ENCODE assay signal across 8 mouse cellular contexts in genomic region chr1:74771845-74771930, GRCm38 (mm10). TPM values are rescaled to one million over a fixed set of nuclear protein-coding genes. Genes with fewer than 3 reads are reported as not detected.
A peak's percentile ranks its signal among the peaks of the same experiment; 100 is the strongest.
DNase-seq lines count a peak whose midpoint lies in the region; ATAC-seq and TF ChIP-seq lines count a peak whose summit lies in the region.
"Had no signal": no experiment of that assay in that cellular context is flagged by ENCODE, and none has a peak within 500 bp of the region (broad histone marks: within the 10 kb centered on the region; RNA-seq: fewer than 3 reads in every experiment).

Gene Wnt6, plus strand, starts transcription at chr1:74771892.

- WGBS in lung, postnatal 0 days: 10% methylated on average over 2 of the region's 8 CpGs
- WGBS in forebrain, embryonic 15.5 days: 3% methylated on average over 6 of the region's 8 CpGs
- WGBS in liver, embryonic 11.5 days: 0% methylated on average over 2 of the region's 8 CpGs
- no CpG with 5 or more reads among the region's 8 CpGs for WGBS in stomach, embryonic 16.5 days

- H3K36me3 ChIP-seq in lung, postnatal 0 days (ENCODE audit: insufficient read depth, low read length): no peaks in the 10 kb centered on the region
- H3K36me3 ChIP-seq in forebrain, embryonic 15.5 days: no peaks in the 10 kb centered on the region
- no peaks in the 10 kb centered on the region for H3K36me3 ChIP-seq in liver, embryonic 11.5 days (ENCODE audit: control insufficient read depth, insufficient read depth, low read length)
- no peaks in the 10 kb centered on the region for H3K36me3 ChIP-seq in stomach, embryonic 16.5 days (ENCODE audit: control insufficient read depth, insufficient read depth, low read length)

- ATAC-seq in lung, postnatal 0 days: no peak
- no peak for ATAC-seq in forebrain, embryonic 15.5 days (replicated peaks)
- no peak for ATAC-seq in liver, embryonic 11.5 days (replicated peaks; ENCODE audit: low FRiP score)
- ATAC-seq in stomach, embryonic 16.5 days (ENCODE audit: insufficient read depth, low FRiP score): no peak

- DNase-seq in lung, postnatal 0 days (ENCODE audit: low spot score): no peak
- no peak for DNase-seq in lung, postnatal 4 days
- no peak for DNase-seq in liver, embryonic 11.5 days (ENCODE audit: low spot score)
- no peak for DNase-seq in gastrocnemius, adult 8-10 months (ENCODE audit: low spot score in 2 of 2)
- DNase-seq in embryo, embryonic 10 days (ENCODE audit: low spot score): no peak

- H3K4me3 ChIP-seq in lung, postnatal 0 days (ENCODE audit: low read depth, low read length): peak within 1 kb of the TSS; percentile 38
- peak within 1 kb of the TSS; percentile 48 for H3K4me3 ChIP-seq in forebrain, embryonic 15.5 days
- H3K4me3 ChIP-seq in liver, embryonic 11.5 days (ENCODE audit: low read depth, low read length): peak within 1 kb of the TSS; percentile 43
- H3K4me3 ChIP-seq in stomach, embryonic 16.5 days (replicated peaks; ENCODE audit: low read length): peak within 1 kb of the TSS; percentile 52
- H3K4me3 ChIP-seq: megakaryocyte, embryonic 14.5 days had no signal

- H3K9me3 ChIP-seq in lung, postnatal 0 days (ENCODE audit: low read length): no peaks in the 10 kb centered on the region
- H3K9me3 ChIP-seq in forebrain, embryonic 15.5 days: no peaks in the 10 kb centered on the region
- no peaks in the 10 kb centered on the region for H3K9me3 ChIP-seq in liver, embryonic 11.5 days (ENCODE audit: control insufficient read depth, low read length)
- no peaks in the 10 kb centered on the region for H3K9me3 ChIP-seq in stomach, embryonic 16.5 days (replicated peaks; ENCODE audit: control insufficient read depth, low read length)

- peak within 1 kb of the TSS; percentile 76 for H3K4me2 ChIP-seq in lung, postnatal 0 days (replicated peaks; ENCODE audit: low read depth, low read length)
- peak within 1 kb of the TSS; percentile 88 for H3K4me2 ChIP-seq in forebrain, embryonic 15.5 days (replicated peaks)
- peak within 1 kb of the TSS; percentile 65 for H3K4me2 ChIP-seq in liver, embryonic 11.5 days
- H3K4me2 ChIP-seq in stomach, embryonic 16.5 days (ENCODE audit: low read depth, low read length): peak within 1 kb of the TSS; percentile 91

- peaks cover 41% of the 10 kb centered on the region for H3K27me3 ChIP-seq in lung, postnatal 0 days (replicated peaks; ENCODE audit: insufficient read depth, low read length)
- H3K27me3 ChIP-seq in forebrain, embryonic 15.5 days: peaks cover 85% of the 10 kb centered on the region
- peaks cover 93% of the 10 kb centered on the region for H3K27me3 ChIP-seq in liver, embryonic 11.5 days (replicated peaks; ENCODE audit: control insufficient read depth, insufficient read depth, low read length)
- peaks cover 51% of the 10 kb centered on the region for H3K27me3 ChIP-seq in stomach, embryonic 16.5 days (ENCODE audit: control insufficient read depth, insufficient read depth, low read length)

- H3K27ac ChIP-seq in lung, postnatal 0 days (ENCODE audit: low read length): no peak within 1 kb of the TSS
- H3K27ac ChIP-seq in forebrain, embryonic 15.5 days (replicated peaks): no peak within 1 kb of the TSS
- H3K27ac ChIP-seq in liver, embryonic 11.5 days (ENCODE audit: low read depth, low read length): no peak within 1 kb of the TSS
- H3K27ac ChIP-seq in stomach, embryonic 16.5 days (ENCODE audit: low read length): no peak within 1 kb of the TSS

- TF ChIP-seq CTCF in lung, postnatal 0 days (IDR thresholded peaks at IDR 0.05): no peak

- H3K9ac ChIP-seq in lung, postnatal 0 days (replicated peaks; ENCODE audit: low read depth): no peak within 1 kb of the TSS
- H3K9ac ChIP-seq in forebrain, embryonic 15.5 days (replicated peaks): peak within 1 kb of the TSS; percentile 35
- no peak within 1 kb of the TSS for H3K9ac ChIP-seq in liver, embryonic 11.5 days (ENCODE audit: low read depth, low read length)
- H3K9ac ChIP-seq in stomach, embryonic 16.5 days (ENCODE audit: low read length): peak within 1 kb of the TSS; percentile 68

- peaks cover 9% of the 10 kb centered on the region for H3K4me1 ChIP-seq in lung, postnatal 0 days (ENCODE audit: insufficient read depth, low read depth, low read length)
- H3K4me1 ChIP-seq in forebrain, embryonic 15.5 days: peaks cover 29% of the 10 kb centered on the region
- peaks cover 11% of the 10 kb centered on the region for H3K4me1 ChIP-seq in liver, embryonic 11.5 days (replicated peaks; ENCODE audit: control insufficient read depth, insufficient read depth, low read length)
- peaks cover 23% of the 10 kb centered on the region for H3K4me1 ChIP-seq in stomach, embryonic 16.5 days (ENCODE audit: control insufficient read depth, insufficient read depth, low read length)

- TF ChIP-seq EP300 in lung, postnatal 0 days (IDR thresholded peaks at IDR 0.05): no peak

RNA-seq across cellular contexts. Expression of gene Wnt6, which starts in this region (rescaled TPM):
- 0.36 and 0.50 TPM in 2 replicates for polyA plus RNA-seq in lung, postnatal 0 days (2015; fragmentation: Nextera tagmentation; extraction: Ambion mirVana)
- 2.2 and 2.3 TPM in 2 replicates for polyA plus RNA-seq in forebrain, embryonic 15.5 days (2015; fragmentation: Nextera tagmentation; extraction: Ambion mirVana)
- 1.5 and 2.4 TPM in 2 replicates for polyA plus RNA-seq in liver, embryonic 11.5 days (2014; fragmentation: Nextera tagmentation; extraction: Ambion mirVana)
- 2.4 and 2.8 TPM in 2 replicates for polyA plus RNA-seq in stomach, embryonic 16.5 days (2015; fragmentation: Nextera tagmentation; extraction: Ambion mirVana)
- total RNA-seq in gastrocnemius, adult 8-10 months (2022): under 1 TPM in 3 of 4 experiments, not detected in 1; 0.27 to 0.72 (median 0.48) TPM

Comparison
In these comparisons a context has a peak if more than half of its experiments do, and no peak if none do; other contexts are left out.
1. H3K9ac ChIP-seq: peak in forebrain, embryonic 15.5 days (single experiment) and stomach, embryonic 16.5 days (single experiment); none in lung, postnatal 0 days (single experiment) and liver, embryonic 11.5 days (single experiment).
2. Peak in every context shown above with its lines, with median percentiles within 50 percentile points of each other: H3K4me2 ChIP-seq and H3K4me3 ChIP-seq.